Mouse (Mus musculus) heart, embryonic 10.5 days (tissue): ENCODE measurements around the gene Ehbp1. TPM values are rescaled to one million over a fixed set of nuclear protein-coding genes. Genes with fewer than 3 reads are reported as not detected.

Experiments used
- DNase-seq: peaks from one replicate; pipeline ENCODE4 v3.0.0-alpha.2; 2017; ENCODE audit warnings: low spot score
- H3K27ac ChIP-seq: fragments of 300-500 bp; sonication (generic); 2 replicates; pipeline ENCODE4 v1.5.1; 2016; ENCODE audit warnings: mild to moderate bottlenecking
- H3K27me3 ChIP-seq: fragments of 300-500 bp; sonication (generic); 2 replicates; pipeline ENCODE4 v1.6.1; 2016; ENCODE audit warnings: mild to moderate bottlenecking; ENCODE audit not compliant: poor library complexity, insufficient read depth, severe bottlenecking
- H3K36me3 ChIP-seq: fragments of 300-500 bp; sonication (generic); 2 replicates; pipeline ENCODE4 v1.6.1; 2016; ENCODE audit warnings: mild to moderate bottlenecking, moderate library complexity
- H3K4me1 ChIP-seq: fragments of 300-500 bp; sonication (generic); 2 replicates; pipeline ENCODE4 v1.6.1; 2016; ENCODE audit warnings: mild to moderate bottlenecking
- H3K4me3 ChIP-seq: fragments of 300-500 bp; sonication (generic); 2 replicates; pipeline ENCODE4 v1.5.1; 2016; ENCODE audit warnings: mild to moderate bottlenecking, moderate library complexity
- H3K9me3 ChIP-seq: fragments of 300-500 bp; sonication (generic); 2 replicates; pipeline ENCODE4 v1.6.1; 2016; ENCODE audit warnings: mild to moderate bottlenecking, moderate library complexity
- WGBS: fragments of 180-500 bp; shearing (Covaris S2); methylation state at CpG from one replicate; pipeline ENCODE4 v1.1.7; 2016; 5-methylcytosine and 5-hydroxymethylcytosine counted together
- polyA plus RNA-seq: library from polyadenylated mRNA; unstranded; fragments of >200 nt; fragmentation: Nextera tagmentation; extraction: Ambion mirVana; gene quantifications from 2 replicates; pipeline ENCODE4 v1.2.1, GENCODE M21; 2016

Ehbp1 gene
- polyA plus RNA-seq, 1 experiment from 2014 or later: 10.6 TPM

DNA sequence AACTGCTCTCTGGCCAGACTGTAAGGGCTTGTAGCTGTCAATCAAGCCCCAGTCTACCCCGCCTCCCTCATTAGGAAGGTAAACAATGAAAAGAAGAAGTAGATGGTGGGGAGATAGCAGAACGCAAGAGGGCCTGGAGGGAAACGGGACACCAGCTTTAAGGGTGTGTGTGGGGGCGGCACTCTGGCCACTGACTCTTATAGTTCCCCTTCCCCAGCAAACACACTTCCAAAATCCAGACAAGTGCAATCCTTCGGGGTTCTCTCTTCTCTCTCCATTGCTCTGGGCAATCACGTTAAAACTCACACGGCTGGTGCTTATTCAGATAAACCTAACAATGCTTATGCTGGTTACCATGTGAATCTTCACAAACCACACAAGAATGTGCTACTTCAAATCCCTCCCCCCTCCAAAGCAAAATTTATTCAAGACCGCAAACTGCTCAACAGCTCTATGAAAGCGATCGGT is 333.9 kb downstream of the Ehbp1 start:
- DNase-seq: peak; percentile 67
- peaks cover 48% of the 10 kb centered on the region for H3K27me3 ChIP-seq
- WGBS: under 1% methylated on average over 10 of the region's 10 CpGs
- H3K36me3 ChIP-seq: no peaks in the 10 kb centered on the region
- H3K4me1 ChIP-seq: peaks cover 34% of the 10 kb centered on the region
- no peaks in the 10 kb centered on the region for H3K9me3 ChIP-seq
- peak overlapping the region; percentile 51 for H3K4me3 ChIP-seq
- no peak overlapping the region for H3K27ac ChIP-seq

DNA sequence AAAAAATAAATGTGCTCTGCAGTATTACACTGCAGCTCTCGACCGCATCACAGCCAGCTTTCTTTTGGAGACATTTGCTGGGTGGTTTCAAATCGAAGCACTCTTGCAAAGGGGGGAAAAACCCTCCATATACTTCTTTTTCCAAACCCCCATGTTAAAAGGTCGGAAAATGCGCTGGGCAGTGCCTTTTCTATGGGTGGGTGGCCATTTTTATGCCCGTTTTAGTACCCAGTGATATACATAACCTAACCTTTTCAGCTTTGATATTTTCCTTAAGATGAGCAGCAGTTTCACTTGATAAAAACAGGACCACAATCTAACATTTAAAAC is 334.3 kb downstream of the Ehbp1 start:
- WGBS: 2% methylated on average over 6 of the region's 6 CpGs
- H3K36me3 ChIP-seq: no peaks in the 10 kb centered on the region
- H3K4me3 ChIP-seq: peak overlapping the region; percentile 51
- peaks cover 38% of the 10 kb centered on the region for H3K4me1 ChIP-seq
- H3K27ac ChIP-seq: no peak overlapping the region
- peaks cover 50% of the 10 kb centered on the region for H3K27me3 ChIP-seq
- DNase-seq: no peak
- H3K9me3 ChIP-seq: no peaks in the 10 kb centered on the region

DNA sequence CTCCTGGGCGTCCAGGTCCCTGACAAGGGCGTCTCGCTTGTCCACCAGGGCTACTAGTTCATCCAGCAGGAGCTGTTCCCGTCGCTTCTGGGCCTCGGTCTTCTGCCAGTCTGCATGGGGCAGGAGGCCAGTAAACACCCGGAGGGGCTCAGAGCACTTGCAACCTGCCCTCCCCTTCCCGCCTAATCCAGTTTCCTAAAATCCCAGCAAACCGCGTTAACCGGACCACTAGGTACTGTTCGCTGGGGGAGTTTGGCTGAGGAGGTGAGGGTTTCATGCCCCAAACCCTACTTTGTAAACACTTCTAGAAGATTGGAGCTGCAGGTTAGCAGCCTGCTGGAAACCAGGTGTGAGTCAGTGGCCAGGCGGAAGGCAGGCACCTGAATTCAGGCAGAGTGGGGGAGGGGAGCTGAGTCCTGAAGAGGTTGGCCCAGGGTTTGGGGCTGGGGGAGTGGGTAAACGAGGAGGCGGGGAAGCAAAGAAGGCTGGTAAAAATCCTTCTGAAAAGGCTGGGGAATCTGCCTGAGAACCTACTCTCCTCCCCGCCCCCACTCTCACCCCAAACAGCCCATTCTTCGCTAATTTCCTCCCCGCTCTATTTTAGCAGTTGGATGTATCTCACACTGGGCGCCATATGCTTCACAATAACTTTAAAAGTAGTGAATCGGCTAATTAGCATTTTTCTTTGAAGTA is 334.9 kb downstream of the Ehbp1 start:
- H3K9me3 ChIP-seq: no peaks in the 10 kb centered on the region
- peak; percentile 76 for DNase-seq
- 3% methylated on average over 20 of the region's 20 CpGs for WGBS
- H3K36me3 ChIP-seq: no peaks in the 10 kb centered on the region
- no peak overlapping the region for H3K27ac ChIP-seq
- peaks cover 40% of the 10 kb centered on the region for H3K4me1 ChIP-seq
- peaks cover 55% of the 10 kb centered on the region for H3K27me3 ChIP-seq
- H3K4me3 ChIP-seq: peak overlapping the region; percentile 51

DNA sequence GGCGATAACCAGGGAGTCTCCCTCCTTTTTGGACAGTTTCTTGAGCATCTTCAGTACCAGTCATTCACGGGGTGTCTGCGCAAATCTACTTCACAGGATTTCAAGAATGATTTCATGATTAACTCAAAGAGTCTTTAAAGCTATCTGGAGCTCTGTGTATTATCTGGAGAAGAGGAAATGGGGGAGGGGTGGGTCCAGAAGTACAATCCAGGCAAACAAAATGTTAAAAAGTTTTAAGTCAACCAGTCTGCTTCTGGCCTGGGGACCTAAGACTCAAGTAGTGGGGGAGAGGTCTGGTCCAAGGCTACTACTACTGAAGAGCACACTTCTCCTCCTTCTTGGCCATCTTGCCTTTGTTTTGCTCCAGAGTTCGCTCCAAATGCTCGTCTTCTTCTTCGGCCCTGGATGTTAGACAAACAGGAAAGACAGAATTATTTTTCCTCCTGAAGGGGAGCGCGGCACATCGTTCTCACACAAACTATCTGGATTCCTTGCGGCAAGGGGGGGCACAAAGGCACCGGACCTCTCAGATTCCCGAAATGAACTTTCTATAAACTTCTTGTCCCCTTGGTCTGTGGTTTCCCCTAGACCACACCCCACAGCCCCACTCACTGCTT is 335.5 kb downstream of the Ehbp1 start:
- WGBS: 19% methylated on average over 12 of the region's 12 CpGs
- Histone ChIP-seq H3K4me1 (peaks cover 40% of the 10 kb centered on the region), H3K27ac (no peak overlapping the region), H3K4me3 (peak overlapping the region; percentile 51), H3K9me3 (no peaks in the 10 kb centered on the region), H3K36me3 (no peaks in the 10 kb centered on the region), H3K27me3 (peaks cover 60% of the 10 kb centered on the region)
- DNase-seq: no peak

DNA sequence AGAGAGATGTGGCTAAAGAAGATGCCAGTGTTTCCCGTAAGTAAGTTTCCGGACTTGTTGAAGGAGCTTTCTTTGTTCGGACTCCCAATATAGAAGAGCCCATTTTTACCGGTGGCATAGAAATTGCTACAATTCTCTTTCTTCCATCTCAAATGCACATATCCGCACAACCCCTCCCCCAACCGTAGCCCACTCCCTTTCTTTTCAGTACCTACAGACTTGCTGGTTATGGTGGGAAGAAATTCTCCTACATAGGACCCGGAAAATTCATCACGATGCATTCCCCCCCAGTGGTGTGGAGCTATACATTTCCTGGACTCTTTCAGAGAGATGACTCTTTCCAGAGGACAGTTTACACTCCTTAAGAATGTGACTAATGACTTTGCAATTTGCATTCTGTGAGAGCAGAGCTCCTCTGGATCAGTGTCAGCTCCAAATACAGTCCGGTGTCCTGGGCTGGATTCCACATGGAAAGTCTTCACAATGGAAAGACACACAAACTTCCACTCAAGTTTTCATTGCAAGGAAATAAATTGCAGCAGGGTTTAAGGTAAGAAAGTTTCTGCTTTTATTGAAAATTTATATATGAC is 336.7 kb downstream of the Ehbp1 start:
- Histone ChIP-seq H3K36me3 (no peaks in the 10 kb centered on the region), H3K9me3 (no peaks in the 10 kb centered on the region), H3K4me3 (no peak overlapping the region), H3K4me1 (peaks cover 49% of the 10 kb centered on the region), H3K27me3 (peaks cover 67% of the 10 kb centered on the region), H3K27ac (no peak overlapping the region)
- 11% methylated on average over 9 of the region's 9 CpGs for WGBS
- no peak for DNase-seq

DNA sequence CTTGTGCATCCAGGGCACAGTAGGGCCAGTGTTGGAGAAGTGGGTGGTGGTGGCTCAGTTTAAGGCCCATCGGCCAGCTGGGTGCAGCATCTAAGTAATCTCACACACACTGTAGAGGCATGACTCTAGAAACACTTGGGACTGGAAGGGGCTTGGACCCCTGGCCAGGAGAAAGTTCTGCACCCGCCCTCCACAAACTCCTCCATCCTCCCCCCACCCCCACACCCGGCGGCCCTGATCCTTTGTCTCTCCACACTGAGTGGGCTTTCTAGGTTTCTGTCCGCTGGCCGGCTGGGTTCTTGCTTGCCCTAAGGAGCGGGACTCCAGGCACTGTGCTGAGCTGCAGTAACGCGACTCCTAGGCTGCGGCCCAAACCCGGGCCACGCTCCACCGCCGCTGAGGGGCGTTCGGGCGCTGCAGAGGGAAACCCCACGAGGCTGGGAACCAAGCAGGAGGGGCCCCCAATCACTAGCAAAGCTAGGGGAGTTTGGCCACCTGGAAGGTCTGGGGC is 337.7 kb downstream of the Ehbp1 start:
- Histone ChIP-seq H3K4me1 (peaks cover 52% of the 10 kb centered on the region), H3K27me3 (peaks cover 77% of the 10 kb centered on the region), H3K4me3 (peak overlapping the region; percentile 75), H3K27ac (0 out of 2 replicates have a peak overlapping the region, but pooled peaks have one; percentile 5), H3K36me3 (no peaks in the 10 kb centered on the region), H3K9me3 (no peaks in the 10 kb centered on the region)
- DNase-seq: peak; percentile 77
- WGBS: 2% methylated on average over 18 of the region's 18 CpGs

DNA sequence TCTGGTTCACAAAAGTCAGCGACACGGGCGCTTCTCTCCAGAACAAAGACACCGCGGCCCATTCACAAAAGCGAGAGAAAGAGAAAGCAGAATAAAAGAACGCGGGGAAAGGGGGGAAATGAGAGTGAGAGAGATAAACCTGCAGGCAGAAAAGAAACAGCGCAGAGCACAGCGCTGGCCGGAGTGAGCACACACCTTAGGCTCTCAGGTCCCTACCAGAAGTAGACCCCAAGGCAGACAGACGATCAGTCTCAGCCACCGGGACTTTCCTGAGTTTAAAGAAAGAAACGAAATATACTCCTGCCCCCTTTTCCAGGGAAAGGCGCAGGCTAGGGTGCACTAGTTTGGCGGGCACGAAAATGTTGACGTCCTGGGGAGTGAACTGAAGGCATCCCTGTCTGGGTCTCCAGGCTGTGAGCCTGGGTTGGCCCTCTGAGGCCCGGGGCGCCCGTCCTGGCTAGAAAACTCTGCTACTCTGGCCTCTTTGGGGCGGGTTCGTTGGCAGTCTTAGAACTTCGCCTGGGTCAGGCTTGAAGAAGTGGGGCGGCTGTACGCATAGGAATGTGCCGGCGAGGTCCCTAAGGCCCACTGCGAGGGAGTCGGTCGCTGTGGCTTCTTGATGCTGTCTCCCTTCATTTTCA is 338.6 kb downstream of the Ehbp1 start:
- peak overlapping the region; percentile 75 for H3K4me3 ChIP-seq
- H3K27me3 ChIP-seq: peaks cover 86% of the 10 kb centered on the region
- H3K4me1 ChIP-seq: peaks cover 51% of the 10 kb centered on the region
- under 1% methylated on average over 31 of the region's 31 CpGs for WGBS
- H3K9me3 ChIP-seq: no peaks in the 10 kb centered on the region
- no peaks in the 10 kb centered on the region for H3K36me3 ChIP-seq
- H3K27ac ChIP-seq: no peak overlapping the region
- DNase-seq: peak; percentile 82

DNA sequence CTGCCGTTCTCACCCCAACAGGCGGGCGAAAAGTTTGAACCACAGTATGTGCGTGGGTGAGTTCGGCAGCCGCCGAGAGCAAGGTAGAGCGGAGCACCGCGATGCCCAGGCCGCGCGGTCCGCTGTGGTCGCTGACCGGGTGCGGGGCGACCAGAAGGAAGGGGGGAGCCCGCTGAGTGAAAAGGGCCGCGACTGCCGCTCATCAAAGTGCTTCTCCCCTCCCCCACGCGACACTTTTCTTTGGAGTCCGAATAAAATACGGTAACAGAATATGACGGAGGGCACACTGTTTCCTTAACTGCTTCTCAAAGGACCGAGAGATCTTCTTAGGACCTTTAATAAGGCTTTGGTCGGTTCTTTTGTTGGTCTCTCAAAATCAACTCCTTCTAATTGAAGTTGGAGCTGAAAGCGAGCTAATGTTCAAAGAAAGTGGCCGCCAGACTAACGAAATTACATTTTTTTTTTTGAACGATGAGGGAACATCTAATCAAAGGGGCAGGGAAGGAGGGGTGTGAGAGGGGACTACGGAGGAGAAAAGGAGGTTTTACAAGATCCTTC is 339.2 kb downstream of the Ehbp1 start, which contains the start of gene Otx1:
TSS of gene Otx1 (minus strand) at position 115 of the 558 bp plus-strand sequence.
- under 1% methylated on average over 34 of the region's 34 CpGs for WGBS
- Histone ChIP-seq H3K9me3 (no peaks in the 10 kb centered on the region), H3K4me3 (peak within 1 kb of the TSS; percentile 75), H3K4me1 (peaks cover 45% of the 10 kb centered on the region), H3K27ac (peak within 1 kb of the TSS; percentile 84), H3K36me3 (no peaks in the 10 kb centered on the region), H3K27me3 (peaks cover 92% of the 10 kb centered on the region)
- DNase-seq: no peak

DNA sequence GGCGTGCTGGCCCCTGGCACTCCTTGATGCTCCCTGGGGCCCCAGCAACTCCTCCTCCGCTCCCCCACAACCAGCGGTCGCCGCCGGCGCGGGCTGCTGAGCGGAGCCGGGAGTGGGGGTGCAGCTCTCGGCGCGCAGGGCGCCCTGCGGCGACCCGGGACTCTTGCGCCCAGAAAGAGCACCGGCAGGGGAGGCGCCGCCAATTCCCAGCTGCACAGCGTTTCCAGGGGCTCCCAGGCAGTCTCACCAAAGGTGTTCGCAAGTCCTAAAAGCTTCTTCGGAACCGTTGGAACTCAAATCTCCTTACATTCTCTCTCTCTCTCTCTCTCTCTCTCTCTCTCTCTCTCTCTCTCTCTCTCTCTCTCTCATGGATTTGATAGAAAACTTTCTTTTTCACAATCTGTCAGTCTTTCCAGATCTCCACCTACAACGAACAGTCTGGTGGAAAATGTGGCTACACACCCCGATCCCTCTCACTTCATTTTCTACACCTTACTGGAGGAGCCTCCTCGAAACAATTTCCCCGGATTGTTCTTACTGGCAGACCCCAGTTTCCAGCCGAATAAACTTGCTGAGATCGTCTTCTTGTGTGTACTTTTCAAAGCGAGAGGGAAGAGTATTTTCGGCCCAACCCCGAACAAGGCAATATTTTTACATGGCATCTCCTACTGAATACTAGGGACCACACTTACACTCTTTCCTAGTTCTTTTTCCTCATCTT is 339.9 kb downstream of the Ehbp1 start:
- H3K27ac ChIP-seq: peak overlapping the region; percentile 84
- no peaks in the 10 kb centered on the region for H3K9me3 ChIP-seq
- under 1% methylated on average over 34 of the region's 34 CpGs for WGBS
- H3K36me3 ChIP-seq: no peaks in the 10 kb centered on the region
- DNase-seq: no peak
- peaks cover 94% of the 10 kb centered on the region for H3K27me3 ChIP-seq
- peak overlapping the region; percentile 75 for H3K4me3 ChIP-seq
- H3K4me1 ChIP-seq: peaks cover 41% of the 10 kb centered on the region

DNA sequence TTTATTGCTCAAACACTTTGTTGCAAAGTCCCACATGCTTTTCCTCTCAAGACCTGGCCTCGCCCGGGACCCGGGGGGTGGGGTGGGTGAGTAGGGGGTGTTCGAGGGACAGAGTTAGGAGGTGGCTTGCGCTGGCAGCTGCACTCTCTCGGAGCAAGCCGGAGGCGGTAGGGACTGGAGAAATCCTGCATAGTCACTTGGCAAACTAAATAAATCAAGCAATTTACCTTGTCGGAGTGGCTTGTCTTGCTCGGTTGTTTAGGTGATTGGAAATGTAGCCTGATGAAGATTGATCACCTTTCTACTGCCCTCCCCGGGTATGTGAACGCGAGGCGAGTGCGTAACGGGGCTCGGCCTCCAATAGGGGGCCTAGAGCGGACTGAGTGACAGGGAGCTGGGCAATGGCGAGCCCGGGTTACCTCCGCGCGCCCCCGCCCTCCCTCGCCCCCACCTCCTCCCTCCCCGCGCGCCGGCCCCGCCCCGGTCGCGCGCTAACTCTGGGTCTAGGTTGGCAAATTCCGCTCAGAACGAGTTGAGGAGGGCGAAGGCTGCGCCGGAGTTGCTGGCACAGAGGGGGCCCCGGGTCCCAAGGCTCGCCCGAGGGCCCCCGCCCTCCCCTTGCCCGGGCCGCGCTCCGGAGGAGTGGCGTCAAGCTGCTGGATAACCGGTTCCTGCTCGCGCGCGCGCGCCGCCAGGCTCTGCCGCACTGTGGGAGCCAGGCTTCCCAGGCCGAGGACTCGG is 340.6 kb downstream of the Ehbp1 start:
- DNase-seq: peak; percentile 90
- Histone ChIP-seq H3K9me3 (no peaks in the 10 kb centered on the region), H3K27ac (peak overlapping the region; percentile 84), H3K27me3 (peaks cover 94% of the 10 kb centered on the region), H3K36me3 (no peaks in the 10 kb centered on the region), H3K4me3 (peak overlapping the region; percentile 75), H3K4me1 (peaks cover 43% of the 10 kb centered on the region)
- WGBS: under 1% methylated on average over 54 of the region's 59 CpGs

DNA sequence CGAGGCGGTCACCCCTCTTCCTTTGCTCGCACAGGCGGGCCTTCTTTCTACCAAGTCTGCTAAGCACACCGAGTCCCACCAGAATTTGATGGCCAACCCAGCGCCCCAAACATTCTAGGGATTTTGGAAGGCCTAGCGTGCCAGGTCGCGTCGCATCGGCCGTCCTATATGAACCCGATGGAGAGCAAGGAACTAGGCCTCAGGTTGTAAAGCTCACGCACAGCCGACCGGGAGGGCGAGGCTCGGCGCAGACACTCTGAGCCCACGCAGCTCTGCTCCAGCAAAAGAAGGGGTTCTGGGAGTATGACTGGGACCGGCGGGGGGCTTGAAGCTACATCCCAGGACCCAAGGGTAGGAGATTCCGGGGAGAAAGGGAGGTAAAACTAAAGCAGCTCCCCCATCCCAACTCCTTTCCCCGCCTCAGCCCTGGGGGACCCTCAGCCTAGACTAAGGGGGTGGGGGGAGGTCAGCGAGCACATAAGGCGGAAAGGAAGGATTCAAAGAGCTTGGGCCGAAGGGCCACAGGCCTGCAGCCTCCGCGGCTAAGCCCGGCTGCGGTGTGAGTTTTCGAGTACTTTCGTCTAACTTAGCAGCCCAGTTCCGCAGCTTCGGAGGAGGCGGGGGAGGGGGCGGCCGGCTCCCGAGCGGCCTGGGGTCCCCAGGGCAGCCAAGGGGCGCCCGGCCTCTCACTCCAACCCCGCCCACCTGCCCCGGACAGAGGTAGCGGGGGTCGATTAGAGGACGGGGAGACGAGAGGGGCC is 341.6 kb downstream of the Ehbp1 start:
- Histone ChIP-seq H3K9me3 (no peaks in the 10 kb centered on the region), H3K27ac (no peak overlapping the region), H3K4me3 (peak overlapping the region; percentile 75), H3K36me3 (no peaks in the 10 kb centered on the region), H3K4me1 (peaks cover 51% of the 10 kb centered on the region), H3K27me3 (peaks cover 94% of the 10 kb centered on the region)
- DNase-seq: no peak
- 2% methylated on average over 47 of the region's 48 CpGs for WGBS
